Mouse (Mus musculus): ENCODE data around the gene Fbxo44. TPM values are rescaled to one million over a fixed set of nuclear protein-coding genes. Genes with fewer than 3 reads are reported as not detected.
A peak's percentile ranks its signal among the peaks of the same experiment; 100 is the strongest.
"Not testable (repeated sequence)": the region's sequence is repeated elsewhere in the genome, so short reads cannot be mapped to it uniquely, and the experiment has no call there.

Fbxo44 gene
- 9.1 and 21.6 TPM in 2 replicates for polyA plus RNA-seq (2012; ENCODE audit: insufficient read depth, insufficient read length, missing spikeins)

DNA sequence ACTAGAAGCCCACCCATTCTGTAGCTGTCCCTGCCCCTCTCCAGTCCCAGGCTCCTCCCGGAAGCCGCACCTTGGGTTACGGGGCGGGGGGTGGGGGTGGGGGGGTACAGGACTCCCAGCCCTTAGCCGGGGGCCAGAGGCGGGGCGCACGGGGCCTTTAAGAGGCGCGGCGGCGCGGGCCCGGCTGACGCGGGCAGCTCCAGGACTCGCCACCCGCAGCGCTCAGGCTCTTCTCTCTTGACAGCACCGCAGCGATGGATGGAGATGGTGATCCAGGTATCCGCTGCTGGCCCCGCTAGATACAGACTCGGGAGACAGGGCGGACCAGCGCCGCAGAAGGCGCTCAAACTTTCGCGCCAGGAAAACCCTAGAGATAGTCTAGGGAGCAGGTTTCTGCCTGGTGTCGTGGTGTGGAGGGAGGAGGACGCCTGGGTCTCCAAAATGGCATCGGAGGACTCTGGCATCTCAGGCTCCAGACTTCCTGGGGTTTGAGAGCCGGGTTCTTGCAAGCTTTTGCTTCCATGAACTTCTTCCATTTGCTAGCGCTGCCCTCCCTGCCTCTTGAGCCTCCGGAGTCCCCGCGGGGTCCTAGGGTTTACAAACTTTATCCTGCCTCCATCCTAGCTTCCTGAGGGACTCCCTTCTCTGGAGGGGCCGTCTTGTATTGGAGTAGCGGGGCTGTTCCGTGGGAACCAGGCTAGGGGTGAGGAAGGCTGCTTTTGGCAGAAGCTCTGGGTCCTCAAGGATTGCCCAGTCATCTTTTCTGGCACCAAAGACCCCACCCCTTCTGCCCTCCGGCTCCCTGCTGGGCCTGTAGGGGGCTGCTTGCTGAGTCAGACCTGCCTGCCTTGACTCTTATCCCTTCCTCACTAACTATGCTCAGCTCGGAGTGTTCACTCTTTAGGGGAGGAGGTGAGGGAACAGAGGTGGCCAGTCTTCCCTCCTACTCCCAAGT is at the start of gene Fbxo44, which contains the start of gene Fbxo2:
Gene Fbxo44, minus strand, starts transcription at position 47 of the 955 bp plus-strand sequence.
Gene Fbxo2, plus strand, starts transcription at position 186 of the 955 bp plus-strand sequence.
- H3K27ac ChIP-seq (replicated peaks; ENCODE audit: low read depth, low read length) = no peak within 1 kb of the TSS

DNA sequence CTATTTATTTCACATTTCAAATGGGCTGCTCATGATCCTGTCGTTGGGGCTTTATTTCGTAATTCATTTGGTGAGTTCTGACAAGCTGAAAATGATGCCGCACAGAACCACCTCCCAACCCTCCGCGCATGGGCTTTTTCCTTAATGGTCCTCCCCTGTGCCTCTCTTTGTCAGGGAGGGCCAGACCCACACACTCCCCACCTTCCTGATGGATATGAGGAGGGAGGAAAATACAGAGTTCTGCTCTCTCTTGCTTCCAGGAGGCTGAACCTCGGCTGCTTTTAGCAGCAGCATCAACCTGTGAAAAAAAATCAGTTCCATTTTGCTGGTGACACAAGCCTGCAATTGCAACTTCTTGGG is 44.6 kb upstream of the Fbxo44 start:
- Histone ChIP-seq H3K4me3 (ENCODE audit: insufficient read depth, low read depth, low read length) (no peak overlapping the region), H3K27ac (replicated peaks; ENCODE audit: low read depth, low read length) (no peak overlapping the region), H3K4me1 (ENCODE audit: control insufficient read depth, insufficient read depth, insufficient read length, low read length) (no peaks in the 10 kb centered on the region)

More for the DNA sequence above, at the start of gene Fbxo44, which contains the start of gene Fbxo2:
- H3K4me1 ChIP-seq (ENCODE audit: control insufficient read depth, insufficient read depth, insufficient read length, low read length) = no peaks in the 10 kb centered on the region
- peak within 1 kb of the TSS; percentile 70 for H3K4me3 ChIP-seq (ENCODE audit: insufficient read depth, low read depth, low read length)

DNA sequence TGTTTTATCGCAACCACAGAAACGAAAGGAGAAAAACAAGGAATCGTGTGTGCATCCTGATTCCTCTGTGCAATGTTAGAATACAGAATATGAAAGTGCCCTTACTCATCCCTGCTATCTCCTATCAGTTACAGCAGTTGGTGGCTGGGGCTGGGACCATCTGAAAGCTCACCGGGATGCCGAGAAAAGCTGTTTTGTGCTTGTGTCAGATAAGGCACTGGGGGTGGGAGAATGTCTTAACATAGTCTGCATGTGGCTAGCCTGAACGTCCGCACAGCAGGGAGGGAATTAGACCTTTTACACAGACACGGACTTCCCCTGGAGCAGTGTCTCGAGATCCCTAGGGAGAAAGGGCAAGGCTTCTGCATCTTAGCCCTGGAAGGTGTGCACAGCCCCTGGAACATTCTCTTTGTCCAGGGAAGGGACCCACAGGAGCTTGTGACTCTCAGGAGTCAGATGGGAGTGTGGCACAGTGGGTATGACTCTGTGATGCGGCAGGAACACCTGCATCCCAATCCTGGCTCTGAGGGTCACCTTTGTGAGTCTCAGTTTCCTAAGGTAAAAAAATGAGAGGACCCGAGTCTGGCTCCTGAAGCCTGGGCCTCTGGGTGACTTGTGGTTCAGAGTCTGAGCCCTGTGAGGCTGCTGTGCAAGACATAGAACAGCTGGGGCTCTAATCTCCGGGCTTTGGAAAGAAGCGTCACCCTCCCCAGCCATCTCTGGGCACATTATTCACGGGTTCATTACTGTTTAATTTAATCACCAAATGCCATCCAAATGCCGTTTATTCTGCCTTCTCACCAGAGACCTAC is 44.0 kb upstream of the Fbxo44 start:
- no peak overlapping the region for H3K4me3 ChIP-seq (ENCODE audit: insufficient read depth, low read depth, low read length)
- H3K27ac ChIP-seq (replicated peaks; ENCODE audit: low read depth, low read length) = no peak overlapping the region
- no peaks in the 10 kb centered on the region for H3K4me1 ChIP-seq (ENCODE audit: control insufficient read depth, insufficient read depth, insufficient read length, low read length)

DNA sequence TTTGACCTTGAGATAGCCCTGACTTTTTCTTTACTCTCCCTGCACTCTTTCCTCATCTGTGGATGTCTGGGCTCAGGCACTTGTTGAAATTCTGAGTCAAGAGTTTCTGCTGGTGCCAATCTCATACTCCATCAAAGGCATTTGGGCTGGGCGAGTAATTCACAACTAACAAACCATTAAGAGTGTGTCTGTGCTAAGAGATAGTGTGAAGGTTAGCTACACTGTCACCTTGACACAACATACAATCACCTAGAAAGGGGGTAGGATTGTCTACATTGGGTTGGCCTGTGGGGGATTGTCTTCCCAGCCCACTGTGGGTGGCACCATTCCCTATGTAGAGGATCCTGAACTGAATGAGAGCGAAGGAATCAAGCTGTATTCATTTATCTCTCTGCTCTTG is 43.3 kb upstream of the Fbxo44 start:
- H3K4me3 ChIP-seq (ENCODE audit: insufficient read depth, low read depth, low read length) = no peak overlapping the region
- no peak overlapping the region for H3K27ac ChIP-seq (replicated peaks; ENCODE audit: low read depth, low read length)
- H3K4me1 ChIP-seq (ENCODE audit: control insufficient read depth, insufficient read depth, insufficient read length, low read length) = no peaks in the 10 kb centered on the region

DNA sequence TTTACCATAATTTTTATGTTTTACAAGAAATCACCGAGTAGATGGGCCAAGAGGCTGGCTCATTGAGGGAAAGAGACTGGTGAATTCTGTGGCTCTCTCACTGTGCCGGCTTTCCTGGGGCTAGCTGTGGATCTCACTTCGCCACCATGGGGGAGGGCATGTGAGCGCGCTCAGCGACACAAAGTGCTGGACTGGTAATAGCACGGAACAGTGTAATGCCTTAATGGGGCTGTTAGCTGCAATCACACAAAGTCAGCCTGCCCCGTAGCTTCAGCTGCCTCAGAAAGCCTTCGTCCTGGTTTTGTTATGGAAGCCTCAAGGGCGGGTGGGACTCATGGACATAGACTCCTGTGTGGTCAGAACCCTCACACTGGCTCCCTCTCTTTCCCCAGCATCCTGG is 38.4 kb upstream of the Fbxo44 start:
- Histone ChIP-seq H3K27ac (replicated peaks; ENCODE audit: low read depth, low read length) (no peak overlapping the region), H3K4me3 (ENCODE audit: insufficient read depth, low read depth, low read length) (no peak overlapping the region), H3K4me1 (ENCODE audit: control insufficient read depth, insufficient read depth, insufficient read length, low read length) (no peaks in the 10 kb centered on the region)

DNA sequence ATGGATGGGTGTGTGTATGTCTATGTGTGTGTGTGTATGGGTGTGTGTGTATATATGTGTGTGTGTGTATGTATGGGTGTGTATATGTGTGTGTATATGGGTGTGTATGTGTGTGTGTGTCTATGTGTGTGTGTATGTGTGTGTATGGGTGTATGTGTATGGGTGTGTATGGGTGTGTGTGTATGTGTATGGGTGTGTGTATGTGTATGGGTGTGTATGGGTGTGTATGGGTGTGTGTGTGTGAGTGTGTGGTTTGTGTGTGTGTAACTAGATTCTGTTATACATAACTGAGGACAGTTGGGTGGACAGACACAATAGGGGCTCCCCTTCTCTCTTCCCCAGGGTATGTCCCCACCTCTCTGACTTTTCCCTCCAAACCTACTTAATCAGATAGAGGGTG is 34.1 kb upstream of the Fbxo44 start:
- no peak overlapping the region for H3K4me3 ChIP-seq (ENCODE audit: insufficient read depth, low read depth, low read length)
- H3K27ac ChIP-seq (replicated peaks; ENCODE audit: low read depth, low read length) = no peak overlapping the region
- H3K4me1 ChIP-seq (ENCODE audit: control insufficient read depth, insufficient read depth, insufficient read length, low read length) = no peaks in the 10 kb centered on the region

DNA sequence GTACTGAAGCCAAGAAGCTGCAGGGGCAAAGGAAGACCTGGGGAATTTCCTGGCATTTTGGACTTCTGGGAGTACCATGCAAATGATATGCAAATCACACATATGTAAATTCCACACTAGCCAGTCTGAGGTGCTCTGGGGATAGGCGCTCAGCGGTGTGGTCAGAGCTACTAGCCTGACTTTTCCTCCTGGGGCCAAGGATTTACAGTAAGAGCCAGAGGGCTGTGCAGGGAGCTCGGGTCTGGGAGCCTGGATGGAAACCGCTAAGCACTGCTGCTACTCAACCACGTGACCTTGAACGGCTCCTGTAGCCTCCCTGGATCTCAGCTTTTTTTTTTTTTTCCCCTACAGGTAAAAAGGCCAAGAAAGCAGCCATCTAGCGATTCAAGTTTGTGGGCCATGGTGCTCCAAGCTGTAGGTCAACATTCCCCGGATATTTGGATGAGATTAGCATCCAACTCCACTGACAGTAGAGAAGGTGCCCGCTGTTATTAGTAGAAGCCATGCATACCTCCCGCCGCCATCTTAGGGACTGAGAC is 32.5 kb upstream of the Fbxo44 start:
- no peak overlapping the region for H3K4me3 ChIP-seq (ENCODE audit: insufficient read depth, low read depth, low read length)
- no peaks in the 10 kb centered on the region for H3K4me1 ChIP-seq (ENCODE audit: control insufficient read depth, insufficient read depth, insufficient read length, low read length)
- no peak overlapping the region for H3K27ac ChIP-seq (replicated peaks; ENCODE audit: low read depth, low read length)

DNA sequence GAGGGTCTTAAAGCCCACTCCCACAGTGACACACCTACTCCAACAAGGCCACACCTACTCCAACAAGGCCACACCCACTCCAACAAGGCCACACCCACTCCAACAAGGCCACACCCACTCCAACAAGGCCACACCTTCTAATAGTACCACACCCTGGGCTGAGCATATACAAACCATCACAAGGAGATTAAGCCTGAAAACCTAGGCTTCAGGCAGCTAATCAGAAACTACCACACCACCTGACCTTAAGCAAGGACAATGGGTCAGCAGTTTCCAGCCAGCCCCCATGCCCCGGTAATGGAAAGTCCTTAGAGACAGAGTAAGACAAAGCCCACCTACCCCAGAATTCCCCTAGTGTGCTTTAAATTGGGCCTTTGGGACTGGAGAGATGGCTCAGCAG is 28.5 kb upstream of the Fbxo44 start:
- not testable (repeated sequence) for H3K4me1 ChIP-seq (ENCODE audit: control insufficient read depth, insufficient read depth, insufficient read length, low read length); H3K27ac ChIP-seq (replicated peaks; ENCODE audit: low read depth, low read length); H3K4me3 ChIP-seq (ENCODE audit: insufficient read depth, low read depth, low read length)

DNA sequence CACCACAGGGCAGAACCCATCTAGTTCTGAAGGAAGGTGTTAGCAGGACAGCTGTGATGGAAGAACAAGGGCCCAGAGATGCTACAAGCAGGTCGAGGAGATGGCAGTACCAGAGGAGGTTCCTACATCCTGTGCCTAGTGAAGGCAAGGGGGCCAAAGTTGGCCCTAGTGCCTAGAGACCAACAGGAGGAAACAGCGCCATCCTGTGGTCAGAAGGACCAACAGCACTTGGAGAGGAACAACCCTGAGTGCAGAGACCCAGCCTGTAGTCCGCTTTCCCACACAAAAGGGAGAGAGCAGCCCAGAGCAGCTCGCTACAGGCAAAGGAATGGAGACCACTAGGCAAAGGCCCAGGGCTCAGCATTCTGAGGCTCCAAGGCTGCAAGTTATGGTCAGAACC is 25.5 kb upstream of the Fbxo44 start:
- no peak overlapping the region for H3K27ac ChIP-seq (replicated peaks; ENCODE audit: low read depth, low read length)
- H3K4me3 ChIP-seq (ENCODE audit: insufficient read depth, low read depth, low read length) = no peak overlapping the region
- H3K4me1 ChIP-seq (ENCODE audit: control insufficient read depth, insufficient read depth, insufficient read length, low read length) = no peaks in the 10 kb centered on the region

DNA sequence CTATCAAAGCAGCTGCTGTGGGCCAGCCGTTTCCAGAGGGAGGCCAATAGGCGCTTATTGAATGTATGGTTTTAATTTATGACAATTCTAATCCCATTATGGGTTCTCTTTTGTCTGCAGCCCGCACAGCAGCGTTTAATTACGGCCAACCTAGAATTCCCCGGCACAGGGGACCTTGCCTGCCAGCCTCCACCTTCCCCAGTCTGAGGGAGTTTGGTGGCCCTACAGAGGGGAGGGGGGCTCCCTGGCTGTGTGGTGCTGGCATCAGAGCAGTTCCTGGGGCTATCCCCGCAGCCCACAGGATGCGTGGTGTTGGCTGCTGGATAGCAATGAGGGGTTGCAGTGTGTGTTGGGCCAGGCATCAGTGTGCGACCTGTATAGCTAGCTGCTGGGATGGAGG is 24.3 kb upstream of the Fbxo44 start:
- no peaks in the 10 kb centered on the region for H3K4me1 ChIP-seq (ENCODE audit: control insufficient read depth, insufficient read depth, insufficient read length, low read length)
- H3K4me3 ChIP-seq (ENCODE audit: insufficient read depth, low read depth, low read length) = no peak overlapping the region
- H3K27ac ChIP-seq (replicated peaks; ENCODE audit: low read depth, low read length) = no peak overlapping the region

DNA sequence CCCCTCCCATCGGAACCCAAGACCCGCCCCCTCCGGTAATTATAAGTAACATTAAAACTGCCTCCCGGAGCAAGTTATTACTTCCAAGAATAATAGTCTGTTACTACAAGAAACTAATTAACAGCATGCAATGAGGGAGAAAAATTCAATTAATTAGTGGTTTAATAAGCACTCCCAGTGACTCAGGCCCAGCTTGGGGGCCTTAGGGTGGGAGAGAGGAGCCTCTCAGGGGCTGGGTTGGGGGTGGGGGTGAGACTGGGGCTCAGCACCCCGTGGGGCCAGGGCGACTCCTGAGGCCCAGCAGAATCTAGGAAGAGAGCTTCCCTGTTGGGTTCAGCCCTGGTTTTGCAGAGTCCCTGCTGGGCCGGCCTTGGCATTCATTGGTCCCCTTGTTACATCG is 22.1 kb upstream of the Fbxo44 start:
- H3K4me3 ChIP-seq (ENCODE audit: insufficient read depth, low read depth, low read length) = no peak overlapping the region
- H3K4me1 ChIP-seq (ENCODE audit: control insufficient read depth, insufficient read depth, insufficient read length, low read length) = no peaks in the 10 kb centered on the region
- no peak overlapping the region for H3K27ac ChIP-seq (replicated peaks; ENCODE audit: low read depth, low read length)

DNA sequence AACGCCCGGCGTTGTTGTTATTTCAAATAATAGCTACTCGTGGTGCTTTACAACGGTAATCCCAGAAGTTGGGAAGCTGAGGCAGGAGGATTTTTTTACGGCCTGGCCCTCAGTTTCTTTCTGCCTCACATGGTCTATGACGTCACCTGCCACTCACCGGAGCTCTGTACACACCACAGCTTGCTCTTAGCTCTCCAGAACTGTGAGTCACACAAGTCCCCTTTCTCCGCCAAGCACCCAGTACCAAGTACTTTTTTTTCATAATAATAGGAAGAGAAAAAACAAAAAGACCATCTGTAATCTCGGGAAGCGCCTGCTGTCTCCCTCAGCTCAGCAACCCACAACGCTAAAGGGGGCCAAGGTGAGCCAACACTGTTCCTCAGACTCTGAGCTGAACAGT is 21.2 kb upstream of the Fbxo44 start:
- H3K4me3 ChIP-seq (ENCODE audit: insufficient read depth, low read depth, low read length) = no peak overlapping the region
- H3K27ac ChIP-seq (replicated peaks; ENCODE audit: low read depth, low read length) = no peak overlapping the region
- no peaks in the 10 kb centered on the region for H3K4me1 ChIP-seq (ENCODE audit: control insufficient read depth, insufficient read depth, insufficient read length, low read length)

DNA sequence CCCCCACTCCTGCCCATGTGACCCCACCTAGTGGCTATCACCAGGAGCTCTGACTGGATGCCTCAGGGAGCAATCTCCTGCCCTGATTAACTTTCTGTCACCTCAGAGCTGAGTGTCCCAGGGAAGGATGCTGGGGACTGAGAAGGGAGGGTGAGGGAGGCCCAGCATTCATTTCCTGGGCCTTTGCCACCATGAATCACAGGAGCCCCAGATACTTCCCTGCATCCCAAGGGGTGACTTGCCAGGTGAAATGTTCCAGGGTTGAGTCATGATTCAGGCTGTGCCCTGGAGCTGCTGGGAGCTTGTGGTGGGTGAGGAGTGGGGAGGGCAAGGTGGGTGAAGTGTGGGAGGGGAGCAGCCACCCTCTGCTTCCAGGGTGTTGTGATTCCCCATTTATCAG is 17.4 kb upstream of the Fbxo44 start:
- Histone ChIP-seq H3K27ac (replicated peaks; ENCODE audit: low read depth, low read length) (no peak overlapping the region), H3K4me1 (ENCODE audit: control insufficient read depth, insufficient read depth, insufficient read length, low read length) (no peaks in the 10 kb centered on the region), H3K4me3 (ENCODE audit: insufficient read depth, low read depth, low read length) (no peak overlapping the region)

DNA sequence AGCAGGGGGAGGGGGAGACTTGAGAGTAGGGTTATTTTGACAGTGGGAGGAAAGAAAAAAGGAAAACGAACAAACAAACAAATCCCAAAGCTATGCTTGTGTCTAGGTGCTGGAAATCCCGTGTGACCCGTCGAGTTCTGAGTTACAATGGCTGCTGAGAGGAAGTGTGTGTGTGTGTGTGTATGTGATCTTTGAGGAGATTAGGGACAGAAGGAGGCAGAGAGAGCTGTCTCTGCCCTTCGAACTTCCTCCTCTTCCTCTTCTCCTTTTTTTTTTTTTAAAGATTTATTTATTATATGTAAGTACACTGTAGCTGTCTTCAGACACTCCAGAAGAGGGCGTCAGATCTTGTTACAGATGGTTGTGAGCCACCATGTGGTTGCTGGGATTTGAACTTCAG is 16.3 kb upstream of the Fbxo44 start:
- H3K4me1 ChIP-seq (ENCODE audit: control insufficient read depth, insufficient read depth, insufficient read length, low read length); H3K4me3 ChIP-seq (ENCODE audit: insufficient read depth, low read depth, low read length); H3K27ac ChIP-seq (replicated peaks; ENCODE audit: low read depth, low read length): not testable (repeated sequence)

DNA sequence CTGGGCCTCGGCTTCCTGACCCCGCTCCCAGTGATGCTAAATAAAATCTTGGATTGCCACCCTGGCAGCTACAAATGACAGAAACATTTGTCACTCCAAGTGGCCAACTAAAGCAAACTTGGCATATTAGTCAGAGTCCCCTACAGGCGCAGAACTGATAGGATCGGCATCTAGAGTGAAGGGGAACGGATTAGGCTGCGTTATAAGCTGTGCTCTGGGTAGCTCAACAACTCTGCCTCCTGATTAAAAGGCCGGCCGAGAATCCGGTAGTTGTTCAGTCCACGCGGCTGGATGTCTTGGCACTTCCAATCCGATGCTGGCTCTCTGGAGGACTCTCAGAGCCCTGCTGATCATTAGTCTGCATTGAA is 14.2 kb upstream of the Fbxo44 start:
- H3K27ac ChIP-seq (replicated peaks; ENCODE audit: low read depth, low read length) = no peak overlapping the region
- no peaks in the 10 kb centered on the region for H3K4me1 ChIP-seq (ENCODE audit: control insufficient read depth, insufficient read depth, insufficient read length, low read length)
- no peak overlapping the region for H3K4me3 ChIP-seq (ENCODE audit: insufficient read depth, low read depth, low read length)

Measured in brown adipose tissue, adult 24 weeks (tissue).